Mouse (Mus musculus) kidney, postnatal 0 days (tissue): ENCODE results near the gene Frs2. TPM values are rescaled to one million over a fixed set of nuclear protein-coding genes. Genes with fewer than 3 reads are reported as not detected.

Source experiments
- ATAC-seq: fragments of 200-750 bp; cut with Nextera tagmentation; replicated peaks from 2 replicates; pipeline ENCODE4 v1.8.0; 2017; ENCODE audit warnings: low read depth, moderate number of reproducible peaks, moderate TSS enrichment, moderate library complexity; ENCODE audit not compliant: low FRiP score
- DNase-seq: peaks from one replicate; pipeline ENCODE4 v3.0.0-alpha.2; 2016; ENCODE audit warnings: low spot score
- H3K27ac ChIP-seq: fragments of 300-500 bp; sonication (generic); 2 replicates; pipeline ENCODE4 v1.5.1; 2014; ENCODE audit warnings: mild to moderate bottlenecking
- H3K27me3 ChIP-seq: fragments of 300-500 bp; sonication (generic); 2 replicates; pipeline ENCODE4 v1.6.1; 2014; ENCODE audit warnings: low read length, mixed read lengths; ENCODE audit not compliant: insufficient read depth
- H3K36me3 ChIP-seq: fragments of 300-500 bp; sonication (generic); 2 replicates; pipeline ENCODE4 v1.6.1; 2014; ENCODE audit warnings: low read length, mixed read lengths; ENCODE audit not compliant: insufficient read depth
- H3K4me1 ChIP-seq: fragments of 300-500 bp; sonication (generic); replicated peaks from 2 replicates; pipeline ENCODE4 v1.6.1; 2014; ENCODE audit warnings: antibody characterized with exemption, low read length, mixed read lengths; ENCODE audit not compliant: insufficient read depth
- H3K4me2 ChIP-seq: fragments of 300-500 bp; sonication (generic); 2 replicates; pipeline ENCODE4 v1.6.1; 2014; ENCODE audit warnings: mild to moderate bottlenecking, low read length, moderate library complexity, mixed read lengths
- H3K4me3 ChIP-seq: fragments of 300-500 bp; sonication (generic); replicated peaks from 2 replicates; pipeline ENCODE4 v1.5.1; 2014; ENCODE audit warnings: low read depth, low read length
- H3K9ac ChIP-seq: fragments of 300-500 bp; sonication (generic); 2 replicates; pipeline ENCODE4 v1.6.1; 2014; ENCODE audit warnings: low read depth, low read length
- H3K9me3 ChIP-seq: fragments of 300-500 bp; sonication (generic); replicated peaks from 2 replicates; pipeline ENCODE4 v1.6.1; 2016; ENCODE audit warnings: low read length, inconsistent platforms, mixed read lengths
- CTCF ChIP-seq: IDR thresholded peaks from 2 replicates; pipeline ENCODE4 v1.5.1; 2016; ENCODE audit warnings: antibody characterized with exemption, low read depth, mild to moderate bottlenecking, moderate library complexity
- WGBS: fragments of 180-500 bp; shearing (Covaris S2); extraction: QIAGEN DNeasy Blood & Tissue Kit; methylation state at CpG from one replicate; pipeline ENCODE4 v1.1.7; 2014; 5-methylcytosine and 5-hydroxymethylcytosine counted together
- polyA plus RNA-seq: library from polyadenylated mRNA; unstranded; fragments of >200 nt; fragmentation: Nextera tagmentation; extraction: Ambion mirVana; gene quantifications from 2 replicates; pipeline ENCODE4 v1.2.1, GENCODE M21; 2015

The Frs2 gene
- polyA plus RNA-seq, 1 experiment from 2014 or later, result 18.5 TPM

- H3K27ac ChIP-seq, result no peak overlapping the region
- WGBS, result 72% methylated on average over 4 of the region's 4 CpGs
- DNase-seq (no peak), ATAC-seq (no peak)
- H3K9me3 ChIP-seq, result no peaks in the 10 kb centered on the region
- H3K4me3 ChIP-seq, result no peak overlapping the region
- TF ChIP-seq CTCF, result no peak
- peaks cover 30% of the 10 kb centered on the region for H3K36me3 ChIP-seq
- no peak overlapping the region for H3K4me2 ChIP-seq
- H3K4me1 ChIP-seq, result no peaks in the 10 kb centered on the region
- no peak overlapping the region for H3K9ac ChIP-seq
- no peaks in the 10 kb centered on the region for H3K27me3 ChIP-seq
These were observed 67.0 kb downstream of the Frs2 start for GRCm38 (mm10) chr10:117081326-117081725.

DNA sequence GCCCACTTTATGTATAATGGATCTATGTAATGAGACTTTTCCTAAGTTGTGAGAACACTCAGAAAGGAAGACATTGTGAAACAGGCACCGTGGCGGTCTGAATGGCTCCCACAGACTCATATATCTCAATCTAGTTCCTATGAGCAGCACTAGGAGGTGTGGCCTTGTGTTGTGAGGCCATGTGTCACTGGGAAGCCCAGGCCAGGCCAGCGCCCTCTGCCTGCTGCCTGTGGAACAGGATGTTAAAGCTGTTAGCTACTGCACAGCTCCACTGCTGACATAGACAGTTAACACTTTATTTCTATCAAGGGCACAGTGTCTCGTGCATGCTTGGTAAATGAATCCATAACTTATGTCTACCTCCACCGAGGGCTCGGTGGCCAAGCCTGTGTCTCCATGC, 70.0 kb downstream of the Frs2 start:
- TF ChIP-seq CTCF, result peak; percentile 71
- 75% methylated on average over 6 of the region's 6 CpGs for WGBS
- Histone ChIP-seq H3K4me3 (no peak overlapping the region), H3K4me1 (no peaks in the 10 kb centered on the region), H3K9ac (no peak overlapping the region), H3K27me3 (no peaks in the 10 kb centered on the region), H3K36me3 (peaks cover 41% of the 10 kb centered on the region), H3K9me3 (no peaks in the 10 kb centered on the region), H3K4me2 (no peak overlapping the region), H3K27ac (no peak overlapping the region)
- ATAC-seq (peak; percentile 65), DNase-seq (peak; percentile 57)

- Histone ChIP-seq H3K36me3 (peaks cover 38% of the 10 kb centered on the region), H3K4me2 (no peak overlapping the region), H3K4me3 (no peak overlapping the region), H3K9ac (no peak overlapping the region), H3K27ac (no peak overlapping the region), H3K4me1 (no peaks in the 10 kb centered on the region), H3K9me3 (no peaks in the 10 kb centered on the region), H3K27me3 (no peaks in the 10 kb centered on the region)
- WGBS, result 75% methylated on average over 7 of the region's 7 CpGs
- ATAC-seq, result no peak
- TF ChIP-seq CTCF, result no peak
- DNase-seq, result no peak
These were observed 75.2 kb downstream of the Frs2 start for GRCm38 (mm10) chr10:117073176-117073575.

DNA sequence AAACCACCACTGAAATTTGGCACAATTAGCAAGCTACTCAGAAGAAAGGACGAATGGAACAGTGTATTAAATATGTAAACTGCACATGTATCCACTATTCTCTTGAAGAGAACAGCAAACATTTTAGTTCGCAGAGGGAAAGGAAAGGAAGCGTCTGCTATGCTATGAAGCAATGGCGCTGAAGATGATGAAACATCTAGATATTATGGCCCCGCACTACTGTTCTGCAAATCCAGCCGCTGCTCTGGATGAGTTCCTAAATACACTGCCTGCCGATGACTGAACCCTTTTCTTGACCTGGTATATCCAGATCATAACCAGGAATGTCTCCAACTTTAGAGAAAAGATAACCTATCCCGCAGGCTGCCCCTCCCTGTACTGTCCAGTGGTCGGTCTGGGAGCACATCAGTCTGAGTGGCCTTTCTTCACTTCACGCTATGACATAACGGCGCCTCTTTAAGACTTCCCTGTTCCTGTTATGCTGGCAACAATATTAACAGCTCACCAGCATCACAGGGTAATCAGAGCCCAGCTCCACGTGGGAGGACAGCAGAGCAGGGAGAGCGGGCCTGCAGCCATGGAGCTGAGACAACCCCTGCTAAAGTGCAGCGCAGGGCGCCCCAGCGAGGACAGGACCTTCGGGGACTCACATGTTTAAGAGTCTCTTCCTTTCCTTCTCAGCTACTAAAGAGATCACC, 76.0 kb downstream of the Frs2 start:
- WGBS, result 84% methylated on average over 18 of the region's 18 CpGs
- TF ChIP-seq CTCF, result no peak
- ATAC-seq (no peak), DNase-seq (no peak)
- peaks cover 38% of the 10 kb centered on the region for H3K36me3 ChIP-seq
- no peak overlapping the region for H3K9ac ChIP-seq
- no peak overlapping the region for H3K4me2 ChIP-seq
- H3K9me3 ChIP-seq, result no peaks in the 10 kb centered on the region
- H3K27ac ChIP-seq, result no peak overlapping the region
- no peaks in the 10 kb centered on the region for H3K4me1 ChIP-seq
- no peaks in the 10 kb centered on the region for H3K27me3 ChIP-seq
- no peak overlapping the region for H3K4me3 ChIP-seq

GRCm38 (mm10) chr10:117069109-117069508, 79.2 kb downstream of the Frs2 start:
- ATAC-seq (no peak), DNase-seq (no peak)
- Histone ChIP-seq H3K9me3 (no peaks in the 10 kb centered on the region), H3K36me3 (peaks cover 22% of the 10 kb centered on the region), H3K27ac (no peak overlapping the region), H3K4me3 (no peak overlapping the region), H3K4me1 (no peaks in the 10 kb centered on the region), H3K9ac (no peak overlapping the region), H3K27me3 (no peaks in the 10 kb centered on the region), H3K4me2 (no peak overlapping the region)
- WGBS, result 94% methylated on average over 3 of the region's 3 CpGs
- TF ChIP-seq CTCF, result peak; percentile 15; the same call in 1 of the 2 replicates

GRCm38 (mm10) chr10:117064076-117064475, 84.3 kb downstream of the Frs2 start:
- Histone ChIP-seq H3K9ac (no peak overlapping the region), H3K4me3 (peak overlapping the region; percentile 19), H3K4me2 (peak overlapping the region; percentile 43), H3K9me3 (no peaks in the 10 kb centered on the region), H3K36me3 (peaks cover 23% of the 10 kb centered on the region), H3K27me3 (no peaks in the 10 kb centered on the region), H3K4me1 (peaks cover 4% of the 10 kb centered on the region; the same call in 1 of the 2 replicates), H3K27ac (peak overlapping the region; percentile 32)
- ATAC-seq (no peak), DNase-seq (no peak)
- TF ChIP-seq CTCF, result no peak; the same call in 1 of the 2 replicates
- 9% methylated on average over 7 of the region's 7 CpGs for WGBS
